Mouse (Mus musculus) ES-Bruce4 (cell line): Measurements from ENCODE around the gene Vegfb. TPM values are rescaled to one million over a fixed set of nuclear protein-coding genes. Genes with fewer than 3 reads are reported as not detected.
A peak's percentile ranks its signal among the peaks of the same experiment; 100 is the strongest.

Source experiments
- H3K27ac ChIP-seq: 2 replicates; pipeline ENCODE4 v1.5.1; 2012; ENCODE audit warnings: low read length, inconsistent platforms; ENCODE audit not compliant: insufficient read depth
- H3K27me3 ChIP-seq: 2 replicates; pipeline ENCODE4 v1.6.1; 2012; ENCODE audit warnings: mild to moderate bottlenecking, low read length, inconsistent platforms; ENCODE audit not compliant: control insufficient read depth, poor library complexity, insufficient read depth, severe bottlenecking
- H3K36me3 ChIP-seq: 2 replicates; pipeline ENCODE4 v1.6.1; 2012; ENCODE audit warnings: inconsistent platforms, mild to moderate bottlenecking, low read length, moderate library complexity; ENCODE audit not compliant: control insufficient read depth, poor library complexity, insufficient read depth, severe bottlenecking
- H3K4me1 ChIP-seq: one replicate; pipeline ENCODE4 v1.8.1; 2011; ENCODE audit warnings: low read length; ENCODE audit not compliant: control insufficient read depth, insufficient read depth
- H3K4me3 ChIP-seq: 2 replicates; pipeline ENCODE4 v1.5.1; 2011; ENCODE audit warnings: low read depth, mild to moderate bottlenecking, low read length
- H3K9ac ChIP-seq: 2 replicates; pipeline ENCODE4 v1.6.1; 2012; ENCODE audit warnings: low read depth, mild to moderate bottlenecking, inconsistent platforms; ENCODE audit not compliant: poor library complexity, severe bottlenecking
- H3K9me3 ChIP-seq: replicated peaks from 2 replicates; pipeline ENCODE4 v1.6.1; 2012; ENCODE audit warnings: mild to moderate bottlenecking, low read length, inconsistent platforms; ENCODE audit not compliant: control insufficient read depth, poor library complexity, insufficient read depth, severe bottlenecking
- CTCF ChIP-seq: IDR thresholded peaks from one replicate; pipeline ENCODE4 v1.8.1; 2011; ENCODE audit warnings: low read depth, low read length
- EP300 ChIP-seq: IDR thresholded peaks from 2 replicates; pipeline ENCODE4 v1.6.1; 2011; ENCODE audit warnings: low read depth, low read length; ENCODE audit not compliant: insufficient read depth
- POLR2A ChIP-seq: IDR thresholded peaks from one replicate; pipeline ENCODE4 v1.8.1; 2011; ENCODE audit warnings: low read length; ENCODE audit not compliant: insufficient read depth
- polyA plus RNA-seq: library from polyadenylated mRNA; stranded (reverse); fragments of >200 nt; gene quantifications from 2 replicates; pipeline ENCODE4 v1.2.4, GENCODE M21; 2011; ENCODE audit warnings: low read depth; ENCODE audit not compliant: missing spikeins, insufficient read depth, insufficient read length

Vegfb gene
- polyA plus RNA-seq, 1 experiment = 44.7 TPM

GRCm38 (mm10) chr19:6999360-7000063, 12.1 kb upstream of the Vegfb start:
- Histone ChIP-seq H3K27ac (no peak overlapping the region), H3K27me3 (no peaks in the 10 kb centered on the region), H3K4me3 (no peak overlapping the region), H3K9ac (no peak overlapping the region), H3K9me3 (no peaks in the 10 kb centered on the region; the same call in 1 of the 2 replicates), H3K36me3 (no peaks in the 10 kb centered on the region), H3K4me1 (no peaks in the 10 kb centered on the region)
- TF ChIP-seq EP300 (no peak), POLR2A (no peak), CTCF (no peak)

GRCm38 (mm10) chr19:6997721-6998290, 10.4 kb upstream of the Vegfb start:
- Histone ChIP-seq H3K27ac (no peak overlapping the region), H3K4me3 (no peak overlapping the region), H3K9ac (no peak overlapping the region), H3K4me1 (no peaks in the 10 kb centered on the region), H3K27me3 (no peaks in the 10 kb centered on the region), H3K9me3 (no peaks in the 10 kb centered on the region; the same call in 1 of the 2 replicates), H3K36me3 (no peaks in the 10 kb centered on the region)
- TF ChIP-seq EP300 = no peak

- Histone ChIP-seq H3K27ac (no peak within 1 kb of the TSS), H3K4me3 (peak within 1 kb of the TSS; percentile 81), H3K4me1 (no peaks in the 10 kb centered on the region), H3K27me3 (no peaks in the 10 kb centered on the region), H3K9ac (peak within 1 kb of the TSS; percentile 72), H3K9me3 (no peaks in the 10 kb centered on the region; the same call in 1 of the 2 replicates), H3K36me3 (no peaks in the 10 kb centered on the region)
- TF ChIP-seq POLR2A (peak; percentile 35), EP300 (no peak)
Measured at GRCm38 (mm10) chr19:6996006-6996405, 8.6 kb upstream of the Vegfb start, which contains the start of the genes Nudt22 and Trpt1. Gene Nudt22 (minus strand): TSS chr19:6996117. Gene Trpt1 (plus strand): TSS chr19:6996131.

GRCm38 (mm10) chr19:6995255-6995991, 8.0 kb upstream of the Vegfb start:
- no peaks in the 10 kb centered on the region for H3K4me1 ChIP-seq

GRCm38 (mm10) chr19:6994489-6994888, 7.0 kb upstream of the Vegfb start:
- Histone ChIP-seq H3K9ac (no peak overlapping the region), H3K36me3 (no peaks in the 10 kb centered on the region), H3K9me3 (no peaks in the 10 kb centered on the region; the same call in 1 of the 2 replicates), H3K4me1 (no peaks in the 10 kb centered on the region), H3K27me3 (no peaks in the 10 kb centered on the region), H3K4me3 (no peak overlapping the region), H3K27ac (no peak overlapping the region)
- TF ChIP-seq POLR2A (no peak), CTCF (no peak), EP300 (no peak)

More at GRCm38 (mm10) chr19:6995255-6995991, 8.0 kb upstream of the Vegfb start:
- TF ChIP-seq EP300 (no peak), CTCF (no peak), POLR2A (no peak)
- no peaks in the 10 kb centered on the region for H3K27me3 ChIP-seq
- no peak overlapping the region for H3K27ac ChIP-seq
- peak overlapping the region; percentile 72 for H3K9ac ChIP-seq
- no peaks in the 10 kb centered on the region; the same call in 1 of the 2 replicates for H3K9me3 ChIP-seq
- H3K4me3 ChIP-seq = peak overlapping the region; percentile 64
- H3K36me3 ChIP-seq = no peaks in the 10 kb centered on the region

- TF ChIP-seq POLR2A (no peak), CTCF (no peak), EP300 (no peak)
- H3K4me1 ChIP-seq = no peaks in the 10 kb centered on the region
- no peaks in the 10 kb centered on the region; the same call in 1 of the 2 replicates for H3K9me3 ChIP-seq
- H3K9ac ChIP-seq = no peak overlapping the region
- H3K36me3 ChIP-seq = no peaks in the 10 kb centered on the region
- no peak overlapping the region for H3K27ac ChIP-seq
- H3K27me3 ChIP-seq = no peaks in the 10 kb centered on the region
- H3K4me3 ChIP-seq = no peak overlapping the region
Measured at GRCm38 (mm10) chr19:6994002-6994401, 6.6 kb upstream of the Vegfb start.
